Mouse (Mus musculus) c-Kit-positive CD71-positive TER-119-negative erythroid progenitor cells, embryonic 14.5 days (primary cell): ENCODE data around the gene Hnrnpa1.
A peak's percentile ranks its signal among the peaks of the same experiment; 100 is the strongest.
"Not testable (repeated sequence)": the region's sequence is repeated elsewhere in the genome, so short reads cannot be mapped to it uniquely, and the experiment has no call there.

Source experiments
- DNase-seq: peaks from one replicate; pipeline ENCODE4 v3.0.0-alpha.2; 2013; ENCODE audit warnings: low read depth

Hnrnpa1 gene

DNA sequence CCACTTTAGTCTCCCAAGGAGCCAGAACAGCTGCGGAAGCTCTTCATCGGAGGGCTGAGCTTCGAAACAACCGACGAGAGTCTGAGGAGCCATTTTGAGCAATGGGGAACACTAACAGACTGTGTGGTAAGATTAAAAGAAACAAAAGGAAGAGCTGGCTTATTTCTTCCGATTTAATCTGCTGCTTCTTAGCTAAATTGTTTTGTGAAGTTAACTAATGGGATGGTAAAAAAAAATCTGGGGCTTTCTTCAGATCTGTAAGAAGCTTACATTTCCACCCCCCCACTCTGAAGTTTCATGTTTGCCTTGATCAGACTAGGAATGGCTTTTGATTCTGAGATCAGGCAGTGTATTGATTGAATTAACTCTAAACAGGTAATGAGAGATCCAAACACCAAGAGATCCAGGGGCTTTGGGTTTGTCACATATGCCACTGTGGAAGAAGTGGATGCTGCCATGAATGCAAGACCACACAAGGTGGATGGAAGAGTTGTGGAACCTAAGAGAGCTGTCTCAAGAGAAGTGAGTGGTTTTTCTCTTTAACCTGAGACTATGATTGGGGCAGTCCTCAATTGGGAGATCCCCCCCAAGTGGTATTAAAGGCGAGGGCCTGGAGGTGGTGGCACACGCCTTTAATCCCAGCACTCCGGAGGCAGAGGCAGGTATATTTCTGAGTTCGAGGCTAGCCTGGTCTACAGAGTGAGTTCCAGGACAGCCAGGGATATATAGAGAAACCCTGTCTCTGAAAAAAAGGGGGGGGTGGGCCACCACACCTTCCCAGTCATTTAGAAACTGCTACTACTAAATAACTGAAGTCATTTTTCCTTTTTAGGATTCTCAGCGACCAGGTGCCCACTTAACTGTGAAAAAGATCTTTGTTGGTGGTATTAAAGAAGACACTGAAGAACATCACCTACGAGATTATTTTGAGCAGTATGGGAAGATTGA lies 1.1 kb downstream of the Hnrnpa1 start:
- not testable (repeated sequence) for DNase-seq

DNA sequence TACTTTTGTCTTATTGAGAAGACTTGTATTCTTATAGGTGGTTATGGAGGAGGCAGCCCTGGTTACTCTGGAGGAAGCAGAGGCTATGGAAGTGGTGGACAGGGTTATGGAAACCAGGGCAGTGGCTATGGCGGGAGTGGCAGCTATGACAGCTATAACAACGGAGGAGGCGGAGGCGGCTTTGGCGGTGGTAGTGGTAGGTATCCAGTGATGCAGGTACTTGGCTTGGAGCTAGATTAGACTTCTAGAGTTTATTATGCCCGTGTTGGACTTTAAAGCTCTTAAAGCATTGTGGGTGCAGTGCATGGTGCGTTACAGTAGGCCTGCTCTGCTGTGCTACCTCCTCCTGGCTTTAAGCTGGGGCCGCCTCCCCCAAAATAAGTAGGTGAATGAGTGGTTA lies 2.7 kb downstream of the Hnrnpa1 start:
- DNase-seq: no peak

DNA sequence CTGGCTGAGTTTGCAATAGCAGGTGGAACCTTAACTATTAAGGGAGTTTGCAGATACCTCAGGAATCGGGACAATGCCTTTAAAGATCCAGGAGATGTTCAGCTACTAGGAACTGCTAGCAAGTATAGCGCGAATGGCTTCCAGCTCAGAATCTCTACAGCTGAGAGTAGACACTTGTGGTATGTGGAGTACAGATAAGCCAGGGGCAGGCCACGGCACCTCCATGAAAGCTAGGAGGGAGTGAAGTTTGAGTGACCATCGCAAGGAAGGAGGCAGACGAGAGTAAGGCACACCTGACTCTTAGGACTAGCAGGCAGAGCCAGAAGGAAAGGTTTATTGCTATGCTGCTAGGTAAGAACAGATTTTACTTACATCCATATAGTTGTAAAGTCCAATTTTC lies 5.4 kb downstream of the Hnrnpa1 start:
- no peak for DNase-seq

DNA sequence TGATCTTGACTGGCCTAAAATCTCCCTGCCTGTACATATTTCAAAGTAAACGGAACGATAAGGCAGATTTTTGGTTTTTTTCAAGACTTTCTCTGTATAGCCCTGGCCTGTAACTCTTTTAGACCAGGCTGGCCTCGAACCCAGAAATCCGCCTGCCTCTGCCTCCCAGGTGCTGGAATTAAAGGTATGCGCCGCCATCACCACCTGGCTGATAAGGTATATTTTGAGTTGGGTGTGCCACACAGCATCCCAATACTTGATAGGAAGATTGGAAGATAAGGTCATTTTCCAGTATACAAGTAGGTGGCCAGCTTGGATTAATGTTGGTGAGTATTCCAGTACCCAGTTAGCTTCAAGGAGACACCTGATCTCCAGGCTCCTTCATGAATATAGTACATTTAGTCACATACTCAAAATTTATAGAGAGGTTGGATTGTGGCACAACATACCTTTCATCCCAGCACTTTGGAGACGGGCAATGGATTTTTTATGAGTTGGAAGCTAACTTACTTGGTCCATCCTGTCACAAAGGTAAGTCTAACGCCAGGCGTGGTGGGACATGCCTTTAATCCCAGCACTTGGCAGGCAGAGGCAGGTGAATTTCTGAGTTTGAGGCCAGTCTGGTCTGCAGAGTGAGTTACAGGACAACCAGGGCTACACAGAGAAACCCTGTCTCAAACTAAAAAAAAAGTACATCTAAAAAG lies 7.0 kb downstream of the Hnrnpa1 start:
- no peak for DNase-seq

DNA sequence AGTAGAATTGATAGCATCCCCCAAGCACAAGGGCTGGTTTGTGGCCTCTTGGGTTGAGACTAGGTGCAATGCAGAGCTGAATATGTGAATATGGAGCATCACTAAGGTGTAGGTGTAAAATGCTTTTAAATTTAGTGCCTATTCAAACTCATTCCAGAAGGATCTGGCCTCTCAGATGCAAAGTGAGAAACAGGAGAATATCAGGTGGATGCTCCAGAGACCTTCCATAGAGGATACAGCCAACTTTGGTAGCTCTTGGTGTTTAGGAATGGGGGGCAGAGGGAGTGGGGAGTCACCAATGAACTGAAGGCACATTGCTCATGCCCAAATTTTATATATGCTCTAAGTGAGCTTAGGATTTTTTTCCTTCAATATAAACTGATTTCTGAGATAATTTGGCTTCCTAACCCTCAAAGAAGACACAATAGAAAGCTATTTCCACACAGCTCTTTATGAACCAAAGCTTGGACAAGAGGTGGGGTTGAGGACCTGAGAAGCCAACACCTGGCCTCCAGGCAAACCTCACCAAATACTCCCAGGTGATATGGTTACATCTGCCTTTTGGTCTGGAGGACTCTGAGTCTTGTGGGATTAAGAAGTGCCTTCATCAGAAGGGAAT lies 7.7 kb downstream of the Hnrnpa1 start:
- DNase-seq: no peak

DNA sequence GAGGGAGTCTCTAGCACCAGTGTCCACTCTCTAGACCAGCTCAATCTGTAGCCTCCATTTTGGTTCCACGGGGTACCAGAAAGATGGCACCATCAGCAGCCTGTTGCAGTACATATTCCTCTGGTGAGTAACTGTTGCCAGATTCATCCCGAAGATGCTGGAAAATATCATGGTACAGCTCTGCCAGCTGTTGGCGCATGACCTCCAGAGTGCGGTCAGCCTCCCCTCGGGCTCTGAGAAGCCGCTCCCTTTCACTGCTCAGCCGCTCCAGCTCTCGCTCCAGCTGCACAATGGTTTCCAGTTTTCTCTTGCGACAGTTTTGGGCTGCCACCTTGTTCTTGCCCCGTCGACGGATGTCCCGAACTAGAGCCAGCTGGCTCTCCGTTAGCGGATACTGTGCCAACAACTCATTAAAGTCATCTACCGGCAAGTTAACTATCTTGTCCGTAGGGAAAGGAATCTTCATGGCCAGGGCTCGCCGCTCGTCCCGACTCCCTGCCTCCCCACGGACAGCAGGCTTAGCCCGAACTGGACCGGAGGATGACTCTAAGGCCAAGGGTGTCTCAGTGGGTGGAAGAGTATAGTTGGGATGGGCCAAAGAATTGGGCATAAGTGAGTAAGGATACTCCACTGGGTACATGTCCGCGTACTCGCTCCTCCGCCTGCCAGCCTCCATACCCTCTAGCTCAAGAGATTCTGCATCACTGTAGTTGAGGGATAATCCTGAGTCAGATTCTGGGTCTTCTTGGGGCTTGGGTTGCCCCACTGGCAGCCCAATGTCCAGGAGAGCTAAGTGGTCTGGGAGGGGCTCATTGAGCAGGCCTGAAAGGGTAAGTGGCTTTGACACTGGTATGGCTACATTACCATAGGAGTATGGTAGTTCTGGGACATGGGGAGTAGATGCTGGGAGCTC lies 8.4 kb downstream of the Hnrnpa1 start:
- DNase-seq: no peak

DNA sequence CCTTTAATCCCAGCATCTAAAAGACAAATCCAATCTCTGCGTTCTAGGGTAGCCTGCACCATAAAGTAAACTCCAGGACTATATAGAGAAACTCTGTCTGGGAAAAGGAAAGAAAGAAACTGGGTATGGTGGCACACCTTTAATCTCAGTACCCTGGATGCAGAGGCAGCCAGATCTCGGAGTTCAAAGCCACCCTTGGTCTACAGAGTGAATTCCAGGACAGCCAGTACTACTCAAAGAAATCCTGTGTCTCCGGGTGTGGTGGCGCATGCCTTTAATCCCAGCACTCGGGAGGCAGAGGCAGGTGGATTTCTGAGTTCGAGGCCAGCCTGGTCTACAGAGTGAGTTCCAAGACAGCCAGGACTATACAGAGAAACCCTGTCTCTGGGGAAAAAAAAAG lies 9.3 kb downstream of the Hnrnpa1 start:
- not testable (repeated sequence) for DNase-seq

DNA sequence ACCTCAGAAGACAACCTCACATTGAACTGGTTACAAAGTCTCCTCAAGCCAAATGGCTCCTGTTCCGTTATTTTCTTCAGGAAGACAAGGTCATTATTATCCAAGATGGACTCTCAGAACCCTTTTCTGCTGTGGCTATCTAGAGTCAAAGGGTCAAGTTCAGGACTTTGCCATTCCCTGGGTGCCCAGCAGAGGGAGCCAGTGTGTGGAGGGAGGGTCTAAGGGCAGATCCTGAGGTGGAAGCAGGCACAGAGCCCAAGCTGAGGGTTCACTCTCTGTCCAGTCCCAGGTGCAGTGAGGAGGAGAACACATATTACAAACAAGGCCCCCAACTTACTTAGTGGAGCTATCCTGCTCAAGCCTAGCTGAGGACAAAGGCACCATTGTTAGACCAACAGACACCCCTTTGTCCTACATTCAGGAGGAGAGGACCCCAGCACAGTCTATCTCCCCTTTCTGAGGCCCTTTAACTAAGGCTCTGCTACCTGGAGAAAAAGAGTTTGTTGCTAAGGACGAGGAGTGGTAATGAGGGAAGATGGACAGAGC lies 10.0 kb downstream of the Hnrnpa1 start:
- DNase-seq: no peak

DNA sequence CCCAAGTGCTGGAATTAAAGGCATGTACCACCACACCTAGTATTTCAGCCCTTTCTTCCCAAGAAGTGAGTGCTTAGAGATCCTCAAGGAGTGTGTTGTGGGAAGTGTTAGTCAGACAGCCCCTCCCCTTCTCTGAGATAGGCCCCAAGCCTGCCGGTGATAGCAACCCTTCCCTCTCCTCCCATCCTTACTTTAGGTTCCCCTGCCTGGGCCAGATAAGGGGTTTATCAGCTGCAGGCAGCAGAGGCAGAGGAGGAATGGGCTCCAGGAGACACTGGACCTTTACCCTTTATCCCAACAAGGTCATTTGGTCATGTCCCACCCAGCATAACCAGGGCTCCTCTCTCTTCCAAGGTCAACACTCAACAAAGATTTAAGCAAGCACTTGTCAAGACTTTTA lies 11.4 kb downstream of the Hnrnpa1 start:
- peak; percentile 81 for DNase-seq

DNA sequence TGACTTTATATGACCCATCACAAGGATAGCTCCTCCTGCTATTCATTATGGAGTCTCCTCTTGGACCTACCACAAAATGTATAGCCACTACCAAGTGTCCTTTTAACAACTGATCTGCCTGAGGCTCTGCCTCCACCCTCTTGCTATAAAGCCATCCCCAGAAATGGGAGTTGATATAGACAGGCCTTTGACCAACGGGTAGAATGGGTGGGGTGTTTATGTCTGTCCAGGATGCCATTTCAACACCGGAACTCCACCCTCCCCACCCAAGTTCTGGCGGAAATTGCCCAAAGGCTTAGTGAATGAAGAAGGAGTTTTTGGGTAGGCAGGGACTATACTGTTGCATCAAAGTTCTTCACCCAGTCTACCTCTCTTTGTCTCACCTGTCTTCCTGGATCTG lies 12.4 kb downstream of the Hnrnpa1 start:
- no peak for DNase-seq

DNA sequence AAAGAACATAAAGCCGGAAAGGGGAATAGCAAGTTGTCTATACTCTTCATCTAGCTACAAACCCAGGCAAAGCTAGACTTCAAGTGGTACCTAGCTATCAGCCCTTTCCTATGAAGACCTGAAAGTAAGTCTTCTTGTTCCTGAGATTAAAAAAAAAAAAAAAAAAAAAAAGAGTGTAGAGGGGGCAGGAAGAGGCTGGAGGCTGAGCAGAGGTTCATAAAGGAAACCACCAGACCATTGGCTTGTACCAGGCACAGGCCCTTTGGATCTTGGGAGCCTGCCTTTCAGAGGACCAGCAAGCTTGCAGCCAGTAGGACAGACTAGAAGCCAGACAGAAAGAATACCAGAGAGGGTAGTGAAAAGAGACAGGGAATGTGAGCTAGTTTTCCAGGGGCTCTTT lies 13.1 kb downstream of the Hnrnpa1 start:
- no peak for DNase-seq

DNA sequence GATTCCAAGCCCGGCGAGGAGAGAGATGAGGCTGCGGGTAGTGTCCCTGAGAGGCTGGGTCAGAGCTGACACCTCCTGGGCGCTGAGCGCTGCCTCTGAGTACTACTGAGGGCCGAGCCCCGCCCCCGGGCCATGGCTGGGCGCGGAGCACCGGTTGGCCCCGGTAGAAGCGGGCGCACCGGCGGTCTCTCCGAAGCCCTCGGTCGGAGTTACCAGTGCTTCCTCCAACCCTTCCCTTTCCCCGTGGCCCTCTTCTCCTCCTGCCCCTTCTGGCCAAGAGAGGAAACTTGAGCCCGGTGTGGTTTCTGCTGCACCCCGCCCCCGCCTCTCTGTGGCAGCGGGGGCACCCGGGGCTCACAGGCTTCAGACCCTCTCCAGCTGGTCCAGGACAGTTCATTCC lies 14.9 kb downstream of the Hnrnpa1 start:
- DNase-seq: no peak

DNA sequence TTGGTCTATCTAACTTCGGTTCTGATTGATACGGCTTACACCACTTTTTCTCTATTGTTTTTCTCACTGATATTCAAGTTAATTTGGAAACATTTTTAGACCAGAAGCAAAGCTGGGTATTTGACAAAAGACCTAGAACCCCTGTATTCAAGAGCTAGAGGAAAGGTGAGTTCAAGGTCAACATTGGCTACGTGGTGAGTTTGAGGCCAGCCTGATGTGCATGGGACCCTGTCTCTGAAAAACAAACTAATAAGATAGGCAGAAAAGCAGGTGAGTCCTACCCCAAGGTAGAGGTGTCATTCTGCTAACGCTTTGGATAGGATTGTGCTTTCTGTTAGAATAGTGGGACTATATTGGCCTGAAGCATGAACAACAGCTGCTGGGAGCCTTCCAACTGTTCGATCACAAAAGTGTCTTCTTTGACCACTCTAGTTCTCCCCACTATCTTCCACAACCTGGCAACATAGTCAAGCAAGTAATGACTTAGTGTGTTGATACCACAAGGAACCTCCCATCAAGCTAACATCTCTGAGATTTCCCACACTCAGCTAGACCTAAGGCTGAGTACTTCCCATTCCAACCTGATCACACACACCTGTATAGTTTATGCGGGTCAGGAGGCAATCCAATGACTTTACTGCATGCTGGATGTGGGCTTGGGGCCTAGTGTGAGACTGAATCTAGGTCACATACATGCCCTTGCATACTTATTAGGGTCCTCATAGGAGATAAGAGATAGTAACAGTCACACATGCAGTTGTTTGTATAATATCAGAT lies 16.2 kb downstream of the Hnrnpa1 start:
- DNase-seq: no peak

DNA sequence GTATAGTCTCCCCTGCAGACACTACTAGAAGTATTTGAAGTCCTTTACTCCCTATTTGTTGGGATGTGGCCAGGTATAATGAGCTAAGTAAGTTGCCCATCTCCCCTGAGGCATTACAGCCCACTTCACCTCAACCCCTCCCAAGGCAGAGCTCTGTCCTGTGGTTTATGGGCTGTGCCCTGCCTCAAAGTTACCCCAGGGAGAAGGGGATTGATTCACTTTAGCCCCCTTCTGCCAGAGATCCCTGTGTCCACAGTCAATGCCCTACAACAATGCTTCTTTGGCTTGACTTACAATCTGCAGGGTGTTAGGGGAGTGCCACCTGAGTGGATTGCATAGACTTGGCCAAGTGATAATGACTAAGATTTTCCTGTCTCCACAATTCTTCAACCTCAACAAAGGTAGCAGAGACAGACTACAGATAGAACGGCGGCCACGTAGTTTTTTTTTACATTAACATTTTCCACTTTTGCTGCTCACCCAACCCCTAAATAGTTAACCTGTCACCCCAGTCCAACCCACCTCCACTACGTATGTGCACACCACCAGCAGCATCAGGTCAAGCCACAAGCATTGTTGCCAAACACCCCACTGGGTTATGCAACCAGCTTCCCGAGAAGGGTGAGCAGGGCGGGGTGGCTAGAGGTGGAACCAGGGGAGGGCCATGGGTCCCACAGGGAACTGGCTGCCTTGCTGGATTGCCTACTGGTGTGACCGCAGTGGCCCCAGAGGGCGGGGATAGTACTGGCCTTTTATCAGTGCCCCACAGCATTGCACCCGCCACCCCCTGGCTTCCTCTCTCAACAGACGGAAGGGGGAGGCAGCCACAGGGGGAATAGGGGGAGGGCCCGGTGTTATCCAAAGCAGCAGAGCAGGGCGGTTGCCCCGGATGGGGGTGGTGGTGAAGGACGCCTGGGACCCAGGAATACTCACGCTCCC lies 17.8 kb downstream of the Hnrnpa1 start, which contains the start of gene Nfe2:
Gene Nfe2 (minus strand): TSS at position 614 of the 939 bp plus-strand sequence.
- DNase-seq: peak; percentile 96

DNA sequence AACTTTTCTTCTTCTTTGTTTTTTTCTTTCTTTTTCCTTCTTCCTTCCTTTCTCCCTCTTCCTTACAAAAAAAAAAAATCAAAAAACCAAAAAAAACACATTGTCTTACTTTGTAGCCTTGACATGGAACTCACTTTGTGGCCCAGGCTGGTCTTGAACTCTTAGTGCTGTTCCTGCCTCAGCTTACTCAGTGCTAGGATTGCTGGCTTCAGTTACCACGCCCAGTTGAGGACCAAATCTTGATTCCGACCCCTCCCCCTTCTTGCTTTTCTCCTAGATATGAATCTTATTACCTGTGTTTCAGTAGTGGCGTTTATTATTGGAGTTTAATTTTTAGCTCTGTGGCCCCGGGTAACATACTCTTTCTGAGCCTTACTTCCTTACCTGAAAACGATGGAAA lies 18.9 kb downstream of the Hnrnpa1 start:
- DNase-seq: no peak

DNA sequence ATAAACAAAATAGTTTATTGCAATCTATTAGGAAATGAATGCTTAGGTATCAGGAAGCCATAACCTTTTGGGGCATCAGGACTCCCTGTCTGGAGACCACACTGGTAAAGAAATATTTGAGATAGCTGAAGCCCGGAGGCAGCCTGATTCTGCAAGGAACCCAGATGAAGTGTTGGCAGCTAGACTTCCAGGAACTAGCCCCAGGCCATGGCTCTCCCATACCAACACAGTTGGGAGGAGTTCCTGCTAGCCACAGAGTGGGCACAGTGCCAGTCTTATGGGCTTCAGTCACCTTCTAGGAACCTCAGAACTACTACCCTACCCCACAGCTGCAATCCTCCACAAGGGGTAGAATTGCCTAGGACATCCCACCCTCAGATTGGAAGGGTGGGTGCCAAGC lies 19.8 kb downstream of the Hnrnpa1 start:
- DNase-seq: no peak

DNA sequence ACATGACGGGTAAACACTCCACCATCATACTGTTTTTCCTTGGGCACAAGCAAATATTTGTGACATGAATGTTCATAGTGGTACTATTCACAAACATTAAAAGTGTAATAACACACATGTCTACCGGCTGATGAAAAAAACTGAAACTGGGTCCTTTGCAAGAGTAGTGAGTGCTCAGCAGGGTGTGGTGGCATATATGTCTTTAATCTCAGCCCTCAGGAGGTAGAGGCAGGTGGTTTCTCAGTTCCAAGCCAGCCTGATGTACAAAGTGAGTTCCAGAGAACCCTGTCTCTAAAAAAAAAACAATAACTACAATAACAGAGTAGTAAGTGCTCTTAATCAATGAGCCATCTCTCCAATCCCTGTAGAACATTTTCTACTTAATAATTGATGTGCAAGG lies 24.6 kb downstream of the Hnrnpa1 start:
- DNase-seq: no peak

DNA sequence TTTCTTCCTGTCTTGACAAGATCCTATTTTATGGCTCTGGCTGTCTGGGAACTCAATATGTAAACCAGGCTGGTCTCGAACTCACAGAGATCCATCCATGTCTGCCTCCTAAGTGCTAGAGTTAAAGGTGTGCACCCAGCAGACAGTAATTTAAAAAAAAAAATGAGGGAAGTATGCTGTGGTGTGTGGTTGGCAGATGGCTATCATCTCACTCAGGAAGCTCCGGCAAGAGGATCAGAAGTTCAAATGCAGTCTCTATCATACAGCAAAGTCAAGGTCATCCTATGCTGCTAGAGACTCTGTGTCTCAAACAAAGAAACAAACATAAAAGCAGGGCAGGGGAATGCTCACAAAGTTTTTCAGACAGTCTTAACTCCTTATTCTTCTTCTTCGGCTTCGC lies 28.7 kb downstream of the Hnrnpa1 start:
- no peak for DNase-seq
